Mouse (Mus musculus) midbrain, embryonic 13.5 days (tissue): ENCODE measurements at regions not wholly inside any gene's neighbourhood (a gene's known extent, or its start where the extent isn't known, plus 50 kb on each side); places are given as distances from the start of the nearest gene placed in this dataset.

ENCODE experiments used
- ATAC-seq: fragments of 200-750 bp; cut with Nextera tagmentation; 2 replicates; pipeline ENCODE4 v1.8.0; 2017; ENCODE audit warnings: mild to moderate bottlenecking, moderate TSS enrichment, moderate library complexity
- H3K27ac ChIP-seq: fragments of 300-500 bp; sonication (generic); 2 replicates; pipeline ENCODE4 v1.5.1; 2015; ENCODE audit warnings: inconsistent platforms, mild to moderate bottlenecking, moderate library complexity
- H3K27me3 ChIP-seq: fragments of 300-500 bp; sonication (generic); 2 replicates; pipeline ENCODE4 v1.6.1; 2015; ENCODE audit warnings: mild to moderate bottlenecking, inconsistent platforms
- H3K36me3 ChIP-seq: fragments of 300-500 bp; sonication (generic); 2 replicates; pipeline ENCODE4 v1.6.1; 2015; ENCODE audit warnings: mild to moderate bottlenecking, inconsistent platforms
- H3K4me1 ChIP-seq: fragments of 300-500 bp; sonication (generic); replicated peaks from 2 replicates; pipeline ENCODE4 v1.6.1; 2015; ENCODE audit warnings: inconsistent platforms
- H3K4me2 ChIP-seq: fragments of 300-500 bp; sonication (generic); replicated peaks from 2 replicates; pipeline ENCODE4 v1.6.1; 2015; ENCODE audit warnings: moderate library complexity, mild to moderate bottlenecking, inconsistent platforms
- H3K4me3 ChIP-seq: fragments of 300-500 bp; sonication (generic); replicated peaks from 2 replicates; pipeline ENCODE4 v1.5.1; 2015; ENCODE audit warnings: mild to moderate bottlenecking, inconsistent platforms
- H3K9ac ChIP-seq: fragments of 300-500 bp; sonication (generic); replicated peaks from 2 replicates; pipeline ENCODE4 v1.6.1; 2015; ENCODE audit warnings: mild to moderate bottlenecking, inconsistent platforms
- H3K9me3 ChIP-seq: fragments of 300-500 bp; sonication (generic); 2 replicates; pipeline ENCODE4 v1.6.1; 2016; ENCODE audit warnings: mild to moderate bottlenecking, inconsistent platforms
- WGBS: fragments of 180-500 bp; shearing (Covaris S2); methylation state at CpG from one replicate; pipeline ENCODE4 v1.1.7; 2015; 5-methylcytosine and 5-hydroxymethylcytosine counted together

DNA sequence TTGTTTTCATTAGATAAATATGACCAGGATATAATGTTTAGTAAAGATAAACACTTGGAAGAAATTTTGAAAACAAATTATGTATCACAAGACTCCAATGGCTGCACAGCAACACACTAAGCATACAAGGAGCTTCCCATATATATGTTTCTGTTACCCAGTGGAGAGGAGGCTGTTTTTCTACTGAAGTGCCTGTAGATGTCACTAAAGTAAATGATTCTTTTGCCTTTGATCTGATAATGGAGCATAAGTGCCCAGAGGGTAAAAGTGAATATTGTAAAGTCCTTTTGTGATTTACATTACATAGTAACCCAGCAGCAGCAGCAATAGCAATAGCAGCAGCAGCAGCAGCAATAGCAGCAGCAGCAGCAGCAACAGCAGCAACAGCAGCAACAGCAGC lies 226.3 kb downstream of the Ahr start:
- Histone ChIP-seq H3K9me3 (no peaks in the 10 kb centered on the region), H3K27me3 (no peaks in the 10 kb centered on the region), H3K9ac (no peak overlapping the region), H3K4me3 (no peak overlapping the region), H3K4me1 (peaks cover 3% of the 10 kb centered on the region), H3K36me3 (no peaks in the 10 kb centered on the region), H3K27ac (no peak overlapping the region), H3K4me2 (no peak overlapping the region)
- ATAC-seq, result no peak

DNA sequence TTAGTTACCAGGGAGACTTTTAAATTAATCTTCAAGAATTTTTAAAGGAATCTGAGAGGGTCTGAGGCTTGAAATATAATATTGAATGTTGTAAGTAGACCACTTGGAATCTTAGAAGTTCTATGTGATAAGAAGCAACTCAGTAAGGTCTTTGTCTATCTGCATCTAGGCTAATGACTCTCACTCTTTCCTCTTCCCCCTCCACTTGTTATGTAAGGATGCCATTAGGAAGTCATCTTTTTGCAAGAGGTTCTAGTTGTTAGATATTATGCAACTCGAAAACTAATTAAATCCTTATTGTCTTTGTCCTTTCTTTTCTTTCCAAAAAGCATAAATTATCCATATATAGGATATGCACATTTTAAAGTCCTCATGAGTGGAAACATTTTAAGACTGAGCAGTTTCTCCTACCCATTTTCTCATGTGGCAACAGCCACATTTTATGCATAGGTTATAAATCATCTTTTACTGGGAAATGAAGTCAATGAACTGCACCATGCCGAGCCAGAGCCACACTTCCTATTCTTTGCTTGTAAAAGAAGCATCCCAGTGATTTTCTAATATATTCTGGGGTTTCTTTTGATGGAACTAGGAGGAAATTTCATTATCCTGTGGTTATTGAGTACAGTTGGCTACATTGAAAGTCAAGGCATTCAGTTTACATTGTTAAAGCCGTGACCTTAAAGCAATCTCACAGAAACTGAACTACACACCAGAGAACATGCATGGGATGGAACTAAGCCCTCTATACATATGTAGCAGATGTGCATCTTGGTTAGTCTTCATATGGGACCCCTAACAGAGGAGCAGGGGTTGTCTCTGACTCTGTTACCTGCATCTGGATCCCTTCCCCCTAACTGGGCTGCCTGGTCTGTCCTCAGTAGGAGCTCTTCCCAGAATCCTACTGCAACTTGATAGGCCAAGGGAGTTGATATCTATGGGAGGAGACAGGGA lies 230.8 kb downstream of the Ahr start:
- WGBS, result 81% methylated on average over 3 of the region's 3 CpGs

DNA sequence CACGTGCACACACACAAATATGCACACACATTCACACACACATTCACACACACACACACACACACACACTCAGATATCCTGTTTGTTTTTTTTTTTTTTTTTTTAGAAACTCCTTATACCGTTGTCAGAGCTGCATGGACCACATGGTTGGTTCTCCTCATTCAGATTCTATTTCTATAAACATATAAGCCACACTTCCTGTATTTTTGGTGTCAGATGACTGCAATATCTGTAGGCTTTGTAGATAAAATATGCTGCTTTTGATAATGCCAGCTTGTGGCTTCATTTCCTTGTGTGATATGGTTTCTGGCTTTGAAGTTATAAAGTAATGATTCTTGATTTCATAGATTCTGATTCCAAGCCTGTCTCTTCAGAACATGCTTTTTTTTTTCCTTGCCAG lies 231.7 kb downstream of the Ahr start:
- ATAC-seq, result no peak
- no peak overlapping the region for H3K27ac ChIP-seq
- WGBS, result 88% methylated on average over 2 of the region's 2 CpGs

More for the DNA sequence above, 230.8 kb downstream of the Ahr start:
- Histone ChIP-seq H3K4me2 (no peak overlapping the region), H3K27ac (no peak overlapping the region), H3K4me1 (no peaks in the 10 kb centered on the region), H3K4me3 (no peak overlapping the region), H3K9ac (no peak overlapping the region), H3K9me3 (no peaks in the 10 kb centered on the region), H3K27me3 (no peaks in the 10 kb centered on the region), H3K36me3 (no peaks in the 10 kb centered on the region)
- no peak for ATAC-seq

DNA sequence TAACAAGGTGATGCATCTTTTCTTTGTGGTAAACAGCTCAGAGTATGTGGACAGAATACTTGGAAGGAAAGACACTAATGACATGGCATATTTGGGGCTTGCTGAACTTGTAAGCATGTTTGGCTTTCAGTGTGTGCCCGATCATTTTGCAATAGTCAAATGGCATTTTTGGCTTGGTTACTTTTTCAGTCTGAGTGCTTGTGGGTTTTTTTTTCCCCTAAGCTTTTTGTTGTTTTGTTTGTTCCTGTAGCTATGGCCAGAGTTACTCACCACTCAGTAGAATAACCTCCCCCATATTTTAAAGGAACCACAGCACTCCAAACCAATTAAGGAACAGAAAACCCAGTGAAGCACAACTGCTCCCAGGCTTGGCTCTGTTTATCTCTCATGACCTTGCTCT lies 240.2 kb downstream of the Ahr start:
- H3K4me2 ChIP-seq, result no peak overlapping the region
- H3K9me3 ChIP-seq, result no peaks in the 10 kb centered on the region
- no peak for ATAC-seq
- H3K27me3 ChIP-seq, result no peaks in the 10 kb centered on the region
- 94% methylated on average over 1 of the region's 1 CpGs for WGBS
- no peaks in the 10 kb centered on the region for H3K4me1 ChIP-seq
- H3K36me3 ChIP-seq, result no peaks in the 10 kb centered on the region
- H3K27ac ChIP-seq, result no peak overlapping the region
- no peak overlapping the region for H3K9ac ChIP-seq
- no peak overlapping the region for H3K4me3 ChIP-seq

More for the DNA sequence above, 231.7 kb downstream of the Ahr start:
- Histone ChIP-seq H3K27me3 (no peaks in the 10 kb centered on the region), H3K9ac (no peak overlapping the region), H3K9me3 (no peaks in the 10 kb centered on the region), H3K36me3 (no peaks in the 10 kb centered on the region), H3K4me3 (no peak overlapping the region), H3K4me1 (no peaks in the 10 kb centered on the region), H3K4me2 (no peak overlapping the region)

GRCm38 (mm10) chr12:35293566-35293965 lies 241.3 kb downstream of the Ahr start:
- H3K4me1 ChIP-seq, result no peaks in the 10 kb centered on the region
- no peak overlapping the region for H3K27ac ChIP-seq
- ATAC-seq, result no peak
- no peaks in the 10 kb centered on the region for H3K27me3 ChIP-seq
- 78% methylated on average over 2 of the region's 2 CpGs for WGBS
- no peak overlapping the region for H3K4me3 ChIP-seq
- H3K9ac ChIP-seq, result no peak overlapping the region
- H3K9me3 ChIP-seq, result no peaks in the 10 kb centered on the region
- H3K36me3 ChIP-seq, result no peaks in the 10 kb centered on the region
- H3K4me2 ChIP-seq, result no peak overlapping the region

DNA sequence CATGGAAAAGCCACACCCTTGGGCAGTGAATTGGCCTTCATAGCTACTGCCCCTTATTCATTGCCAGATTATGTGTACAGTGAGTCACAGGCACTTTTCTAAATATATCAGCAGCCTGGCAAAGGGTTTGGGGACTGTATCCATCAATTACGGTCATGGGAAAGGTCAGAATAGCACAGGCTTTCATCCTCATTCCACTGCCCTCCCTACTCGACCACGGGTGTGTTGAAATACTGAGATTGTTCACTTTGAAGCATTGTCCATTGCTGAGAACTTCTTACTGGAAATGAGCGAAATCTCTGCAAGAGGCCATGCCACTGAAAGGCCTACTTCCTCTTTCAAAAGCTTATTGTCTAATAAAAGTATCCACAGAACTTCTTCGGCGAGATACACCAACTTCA lies 242.9 kb downstream of the Ahr start:
- no peaks in the 10 kb centered on the region for H3K36me3 ChIP-seq
- H3K4me1 ChIP-seq, result no peaks in the 10 kb centered on the region
- no peak for ATAC-seq
- no peak overlapping the region for H3K27ac ChIP-seq
- H3K9me3 ChIP-seq, result no peaks in the 10 kb centered on the region
- H3K4me2 ChIP-seq, result no peak overlapping the region
- H3K27me3 ChIP-seq, result no peaks in the 10 kb centered on the region
- WGBS, result 84% methylated on average over 6 of the region's 6 CpGs
- no peak overlapping the region for H3K9ac ChIP-seq
- no peak overlapping the region for H3K4me3 ChIP-seq

DNA sequence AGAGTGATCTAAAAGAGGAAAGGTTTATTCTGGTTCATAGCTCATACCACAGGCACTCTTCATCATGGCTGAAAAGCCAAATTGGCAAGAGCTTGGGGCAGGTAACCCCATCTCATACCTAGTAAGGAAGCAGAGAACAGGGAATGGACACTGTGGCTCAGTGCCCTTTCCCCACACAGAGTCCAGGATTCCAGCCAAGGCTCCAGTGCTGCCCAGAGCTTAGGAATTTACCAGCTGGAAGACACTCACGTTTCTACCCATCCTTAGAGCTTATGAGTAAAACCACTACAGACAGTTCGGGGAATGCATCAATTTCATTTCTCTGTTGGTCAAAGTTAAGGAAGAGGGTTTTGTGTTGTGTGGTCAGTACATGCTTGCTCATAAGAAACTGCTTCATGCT lies 241.0 kb downstream of the Snx13 start:
- 82% methylated on average over 2 of the region's 2 CpGs for WGBS

DNA sequence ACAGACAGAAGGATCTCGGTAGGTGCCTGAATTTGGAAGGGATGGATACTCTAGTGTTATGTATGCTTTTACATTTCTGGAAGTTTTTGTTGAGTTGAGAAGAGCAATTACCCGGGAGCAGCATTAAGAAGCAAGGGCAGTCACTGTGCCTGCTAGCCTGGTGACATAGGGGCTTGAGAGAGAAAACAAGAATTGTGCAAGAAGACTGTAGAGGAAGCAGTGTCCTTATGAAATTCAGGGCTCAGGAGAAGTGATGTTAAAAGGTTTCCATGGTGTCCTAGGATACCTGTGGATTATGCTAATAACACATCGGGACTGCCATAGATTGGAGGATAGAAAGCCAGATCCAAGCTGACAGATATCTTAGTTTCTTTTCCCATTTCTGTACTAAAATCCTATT lies 240.6 kb downstream of the Snx13 start:
- ATAC-seq, result no peak
- WGBS, result 87% methylated on average over 3 of the region's 3 CpGs

More for the DNA sequence above, 241.0 kb downstream of the Snx13 start:
- Histone ChIP-seq H3K4me2 (no peak overlapping the region), H3K4me1 (no peaks in the 10 kb centered on the region), H3K4me3 (no peak overlapping the region), H3K36me3 (no peaks in the 10 kb centered on the region), H3K9ac (no peak overlapping the region), H3K27ac (no peak overlapping the region), H3K9me3 (no peaks in the 10 kb centered on the region), H3K27me3 (no peaks in the 10 kb centered on the region)
- no peak for ATAC-seq

DNA sequence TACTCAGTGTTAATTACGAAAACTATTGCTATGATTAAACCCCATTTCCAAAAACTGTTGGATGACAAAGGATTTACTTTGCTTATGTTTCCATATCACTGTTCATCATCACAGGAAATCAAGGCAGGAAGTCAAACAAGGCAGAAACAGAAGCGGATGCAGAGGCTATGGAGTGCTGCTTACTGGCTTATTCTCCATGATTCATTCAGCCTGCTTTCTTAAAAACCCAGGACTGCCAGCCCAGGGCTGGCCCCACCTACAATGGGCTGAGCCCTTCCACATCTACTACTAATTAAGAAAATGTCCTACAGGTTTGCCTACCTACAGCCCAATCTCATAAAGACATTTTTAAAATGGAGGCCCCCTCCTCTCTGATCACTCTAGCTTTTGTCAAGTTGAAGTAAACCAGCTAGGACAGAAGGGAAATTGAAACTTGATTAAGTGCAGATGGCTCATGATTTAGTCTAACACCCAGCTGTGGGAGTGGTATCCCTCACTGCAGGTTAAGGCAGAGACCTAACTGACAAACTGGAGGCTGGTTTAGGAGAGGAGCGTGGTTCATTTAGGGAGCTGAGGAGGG lies 240.1 kb downstream of the Snx13 start:
- H3K27me3 ChIP-seq, result no peaks in the 10 kb centered on the region
- 96% methylated on average over 3 of the region's 3 CpGs for WGBS
- no peak for ATAC-seq
- no peak overlapping the region for H3K4me2 ChIP-seq
- H3K36me3 ChIP-seq, result no peaks in the 10 kb centered on the region
- H3K4me1 ChIP-seq, result no peaks in the 10 kb centered on the region
- H3K27ac ChIP-seq, result no peak overlapping the region
- no peak overlapping the region for H3K4me3 ChIP-seq
- no peak overlapping the region for H3K9ac ChIP-seq
- H3K9me3 ChIP-seq, result no peaks in the 10 kb centered on the region

More for the DNA sequence above, 240.6 kb downstream of the Snx13 start:
- Histone ChIP-seq H3K9me3 (no peaks in the 10 kb centered on the region), H3K4me3 (no peak overlapping the region), H3K27me3 (no peaks in the 10 kb centered on the region), H3K4me2 (no peak overlapping the region), H3K36me3 (no peaks in the 10 kb centered on the region), H3K27ac (no peak overlapping the region), H3K9ac (no peak overlapping the region), H3K4me1 (no peaks in the 10 kb centered on the region)

DNA sequence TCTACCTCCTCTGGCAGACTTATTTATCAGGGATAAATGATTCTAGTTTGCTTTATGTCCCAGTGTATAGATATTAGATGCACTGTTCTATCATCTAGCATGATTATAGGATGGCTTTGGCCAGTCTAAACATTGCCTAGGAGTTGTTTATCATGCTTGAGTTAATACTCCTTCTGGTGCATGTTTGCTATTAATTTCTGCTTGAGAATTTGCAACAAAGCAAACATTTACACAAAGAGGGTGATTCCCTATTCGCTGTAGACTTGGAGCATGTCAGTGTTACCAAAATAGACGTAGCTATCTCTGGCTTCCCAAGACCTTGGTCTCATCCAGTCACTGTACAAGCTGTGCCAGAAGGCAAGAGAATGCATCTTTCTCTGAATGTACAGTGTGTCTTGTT lies 237.4 kb downstream of the Snx13 start:
- H3K36me3 ChIP-seq, result no peaks in the 10 kb centered on the region
- H3K27me3 ChIP-seq, result no peaks in the 10 kb centered on the region
- no peak overlapping the region for H3K9ac ChIP-seq
- WGBS, result 83% methylated on average over 2 of the region's 2 CpGs
- no peaks in the 10 kb centered on the region for H3K4me1 ChIP-seq
- H3K4me2 ChIP-seq, result no peak overlapping the region
- no peak for ATAC-seq
- no peaks in the 10 kb centered on the region for H3K9me3 ChIP-seq
- H3K4me3 ChIP-seq, result no peak overlapping the region
- no peak overlapping the region for H3K27ac ChIP-seq

GRCm38 (mm10) chr12:35283925-35284324 lies 236.9 kb downstream of the Snx13 start:
- Histone ChIP-seq H3K4me3 (no peak overlapping the region), H3K27me3 (no peaks in the 10 kb centered on the region), H3K4me2 (no peak overlapping the region), H3K9me3 (no peaks in the 10 kb centered on the region), H3K4me1 (no peaks in the 10 kb centered on the region), H3K36me3 (no peaks in the 10 kb centered on the region), H3K27ac (no peak overlapping the region), H3K9ac (no peak overlapping the region)
- WGBS, result 61% methylated on average over 5 of the region's 5 CpGs
- ATAC-seq, result no peak

GRCm38 (mm10) chr12:35283407-35283806 lies 236.4 kb downstream of the Snx13 start:
- Histone ChIP-seq H3K4me3 (no peak overlapping the region), H3K27ac (no peak overlapping the region), H3K36me3 (no peaks in the 10 kb centered on the region), H3K4me2 (no peak overlapping the region), H3K27me3 (no peaks in the 10 kb centered on the region), H3K9ac (no peak overlapping the region), H3K9me3 (no peaks in the 10 kb centered on the region), H3K4me1 (no peaks in the 10 kb centered on the region)
- no peak for ATAC-seq
